Mouse (Mus musculus) left cerebral cortex, postnatal 36 days (tissue): ENCODE measurements around the gene Svopl. TPM values are rescaled to one million over a fixed set of nuclear protein-coding genes. Genes with fewer than 3 reads are reported as not detected.

ENCODE experiments used
- DNase-seq, 2 experiments: peaks; one replicate each; pipeline ENCODE4 v3.0.0; 2021 to 2022; ENCODE audit warnings: low spot score in 2 of 2, mixed read lengths in 1 of 2
- intact Hi-C: fragments of 180-260 bp; cut with DNase I; formaldehyde crosslinking; loops from one replicate; pipeline ENCODE4 v1.15.1; 2025
- total RNA-seq, 2 experiments: library from RNA; stranded (reverse); gene quantifications; 2 replicates each; pipeline ENCODE4 v1.2.3; 2021

The Svopl gene
- not detected for total RNA-seq

DNA sequence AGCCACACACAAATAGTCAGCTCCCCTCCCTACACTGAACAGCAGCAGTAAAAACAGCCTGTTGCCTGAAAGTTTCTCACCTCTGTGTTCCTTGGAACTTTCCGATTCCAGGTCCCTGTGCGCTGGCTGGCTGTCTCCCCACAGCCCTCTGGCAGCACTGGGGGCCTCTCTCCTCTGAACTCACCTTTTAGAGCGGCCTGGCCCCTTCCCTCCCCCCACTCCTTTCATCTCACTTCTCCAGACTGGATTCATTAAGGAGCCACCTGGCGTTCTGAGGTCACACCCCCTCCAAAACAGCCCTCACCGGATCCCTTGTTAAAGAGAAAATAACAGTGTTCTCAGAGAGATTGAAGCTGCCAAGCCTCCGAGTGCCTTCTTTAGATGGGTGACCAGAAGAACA is at the start of gene Svopl:
Gene Svopl, minus strand, starts transcription at position 159 of the 400 bp plus-strand sequence.
- intact Hi-C loops, result no loop called here
- no peak for DNase-seq

DNA sequence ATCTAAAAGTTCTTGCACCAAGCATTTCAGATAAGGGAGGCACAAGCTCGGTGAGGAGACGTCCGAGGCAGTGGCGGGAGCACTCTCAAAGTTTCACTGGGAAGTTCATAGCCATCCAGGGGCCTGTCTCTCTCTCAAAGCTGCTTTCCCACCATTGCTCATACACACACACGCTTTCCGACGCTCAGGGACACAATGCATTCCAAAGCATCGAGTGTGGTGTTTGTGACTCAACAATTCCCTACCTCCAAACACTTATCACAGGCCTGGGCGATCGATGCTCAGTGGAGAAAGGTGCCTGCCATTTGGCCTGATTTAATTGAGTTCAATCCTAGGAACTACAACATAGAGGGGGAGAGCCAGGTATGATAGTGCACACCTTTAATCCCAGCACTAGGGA is 47.9 kb upstream of the Svopl start:
- intact Hi-C loops, result no loop called here

DNA sequence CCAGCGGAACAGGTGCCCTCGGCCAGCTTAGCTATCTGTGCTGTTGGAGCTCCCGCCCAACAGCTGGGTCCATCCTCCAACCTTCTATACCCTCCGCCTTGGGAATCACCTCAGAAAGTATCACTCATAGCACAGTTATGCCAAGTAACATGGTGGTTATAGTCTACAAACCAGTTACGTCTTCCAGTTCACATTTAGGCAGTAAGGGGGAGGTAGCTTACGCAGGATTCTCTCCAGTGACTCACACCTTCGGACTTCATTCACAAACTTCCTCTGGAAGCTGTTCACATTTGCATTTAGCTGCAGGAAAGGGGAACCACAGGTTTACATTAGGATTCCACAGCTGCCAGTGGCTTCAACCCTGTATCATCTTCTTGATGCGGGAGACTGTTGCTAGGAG is 45.7 kb upstream of the Svopl start:
- no peak for DNase-seq
- intact Hi-C loops, result no loop called here

More for the DNA sequence above, 47.9 kb upstream of the Svopl start:
- DNase-seq, result no peak

DNA sequence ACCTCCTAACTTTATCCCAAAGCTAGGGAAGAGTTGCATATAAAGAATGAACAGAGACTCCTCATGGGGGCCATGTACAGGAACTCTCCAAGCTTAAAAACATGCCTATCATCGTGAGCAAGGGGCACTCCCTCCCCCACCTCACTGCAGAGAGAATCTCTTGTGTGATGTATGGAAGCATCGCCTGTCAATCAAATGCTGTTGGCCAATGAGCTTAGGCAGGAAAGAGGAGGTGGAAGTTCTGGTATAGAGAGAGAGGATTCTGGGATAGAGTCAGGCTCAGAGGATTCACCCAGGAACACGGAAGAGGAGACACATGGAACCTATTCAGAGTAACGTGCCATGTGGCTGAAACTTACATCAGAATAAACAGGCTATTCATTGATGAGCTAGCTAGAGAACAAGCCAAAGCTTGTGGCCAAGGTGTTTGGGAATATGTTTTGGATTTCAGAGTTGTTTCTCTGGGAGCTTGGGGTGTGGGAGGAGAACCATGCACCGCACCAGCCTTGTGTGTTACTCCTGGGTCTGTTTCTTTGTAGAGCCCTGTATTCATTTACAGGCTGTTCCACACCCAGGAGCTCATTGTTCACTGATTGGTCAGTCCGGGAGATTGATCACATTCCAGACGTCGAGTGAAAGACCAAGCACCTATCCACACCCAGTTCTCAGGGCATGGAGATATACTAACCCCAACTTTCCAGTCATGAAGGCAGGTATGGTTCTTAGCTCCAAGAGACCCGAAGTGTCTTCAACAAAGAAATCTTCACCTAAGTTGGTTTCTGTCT is 40.6 kb upstream of the Svopl start:
- intact Hi-C loops, result no loop called here

DNA sequence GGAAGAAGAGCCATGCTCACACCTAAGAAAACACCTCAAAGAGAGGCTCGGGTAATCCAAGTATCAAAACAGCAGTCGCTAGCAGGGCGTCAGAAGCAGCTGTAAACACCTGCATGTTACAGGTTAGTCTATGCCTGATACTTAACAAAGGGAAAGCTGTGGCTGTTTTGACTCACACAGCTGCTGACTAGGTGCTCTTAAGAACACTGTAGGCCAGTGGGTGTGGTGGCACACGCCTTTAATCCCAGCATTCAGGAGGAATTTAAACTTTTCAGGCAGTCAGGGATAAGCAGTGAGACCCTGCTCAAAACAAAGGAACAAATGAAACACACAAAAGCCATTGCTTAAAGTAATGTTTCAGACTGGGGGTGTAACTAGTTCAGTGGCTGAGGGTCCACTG is 36.4 kb upstream of the Svopl start:
- intact Hi-C loops, result no loop called here
- no peak for DNase-seq

More for the DNA sequence above, 40.6 kb upstream of the Svopl start:
- DNase-seq, result no peak

DNA sequence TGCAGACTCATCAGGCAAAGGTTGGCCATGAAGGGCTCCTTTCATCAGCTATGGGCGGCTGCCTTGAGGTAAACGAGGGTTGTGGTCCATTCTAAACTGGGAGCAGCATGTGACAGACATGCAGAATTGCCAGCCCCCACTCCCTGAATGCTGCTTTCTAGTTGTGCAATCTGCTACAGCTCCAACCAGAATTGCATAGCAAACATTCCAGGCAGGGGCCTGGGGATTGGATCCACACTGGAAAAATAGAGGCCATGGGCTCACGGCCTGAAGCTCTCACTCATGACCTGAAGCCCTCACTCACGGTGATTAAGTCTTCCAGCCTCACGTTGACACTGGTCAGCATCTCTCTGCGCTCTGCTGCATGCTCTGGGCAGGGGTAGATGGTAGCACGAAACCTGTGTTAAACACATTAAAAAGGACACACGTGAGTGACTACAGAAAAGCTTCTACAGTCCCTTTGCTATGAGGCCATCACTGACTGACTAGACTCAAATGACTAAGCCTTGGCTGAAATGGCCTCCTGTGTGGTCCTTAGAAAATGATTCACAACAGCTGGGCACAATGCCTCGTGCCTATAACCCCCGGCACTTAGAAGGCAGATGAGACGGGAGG is 35.0 kb upstream of the Svopl start:
- DNase-seq, result no peak
- intact Hi-C loops, result no loop called here

DNA sequence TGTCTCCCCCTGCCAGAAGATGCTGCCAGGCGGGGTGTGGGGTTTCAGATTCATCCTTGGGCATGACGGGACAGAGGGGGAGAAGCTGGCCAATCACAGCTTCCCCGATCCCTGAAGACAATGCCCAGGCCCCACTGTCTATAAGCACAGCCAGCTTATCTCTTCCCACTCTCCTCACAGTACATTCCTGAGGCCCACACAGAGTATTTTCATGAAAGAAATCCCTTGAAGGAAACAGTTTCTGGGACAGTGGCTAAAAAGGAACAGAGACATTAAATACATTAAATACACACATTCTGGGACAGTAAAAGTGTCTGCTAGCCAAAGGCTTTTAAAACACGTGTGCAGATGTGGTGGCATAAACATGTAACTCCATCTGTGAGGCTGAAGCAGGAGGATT is 33.6 kb upstream of the Svopl start:
- DNase-seq, result peak in 1 of 2 experiments; percentile 18
- intact Hi-C loops, result no loop called here

DNA sequence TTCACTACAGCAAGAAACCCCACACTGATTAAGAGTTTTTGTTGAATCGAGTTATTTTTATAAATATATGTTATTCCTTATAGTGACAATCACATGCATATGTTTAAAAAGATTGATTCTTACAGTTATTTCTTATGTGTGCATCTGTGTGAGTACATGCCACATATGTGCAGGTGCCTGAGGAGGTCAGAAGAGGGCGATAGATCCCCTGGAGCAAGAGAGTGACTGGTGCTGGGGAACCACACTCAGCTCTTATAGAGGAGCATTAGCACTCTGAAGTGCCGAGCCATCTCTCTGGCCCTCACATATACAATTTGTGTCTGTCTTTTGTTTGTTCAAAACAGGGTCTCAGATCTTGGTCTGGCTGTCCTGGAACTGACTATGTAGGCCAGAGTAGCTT is 26.8 kb upstream of the Svopl start:
- DNase-seq, result no peak
- intact Hi-C loops, result no loop called here

DNA sequence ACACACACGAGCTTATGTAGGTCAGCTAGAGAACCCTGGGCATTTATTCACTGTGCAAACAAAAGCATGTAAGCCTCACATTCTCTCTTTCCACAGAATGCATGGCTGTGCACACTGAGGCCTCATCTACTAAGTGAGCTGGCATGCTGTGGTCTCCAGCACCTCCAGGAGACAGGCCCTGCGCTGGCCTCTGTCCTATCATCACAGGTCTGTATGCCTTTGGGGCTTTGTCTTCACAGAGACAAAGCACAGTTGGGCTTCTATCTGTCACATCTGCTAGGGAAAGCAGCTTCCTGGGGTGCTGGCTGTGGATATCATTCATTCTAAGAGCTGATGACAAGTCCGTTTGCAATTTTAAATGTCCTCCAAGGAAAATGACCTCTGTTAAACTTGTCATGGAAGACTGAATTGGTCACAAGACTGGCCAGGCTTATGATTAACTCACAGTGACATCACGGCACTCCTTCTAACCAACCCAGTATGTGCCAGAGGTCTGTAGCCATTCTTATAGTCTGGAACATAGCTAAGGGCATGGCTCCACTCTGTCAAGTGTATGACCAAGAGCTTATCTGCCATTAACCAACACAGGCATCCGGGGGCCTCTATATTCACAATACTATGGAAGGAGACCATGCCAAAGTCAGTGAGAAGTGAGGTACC is 25.5 kb upstream of the Svopl start:
- DNase-seq, result no peak
- intact Hi-C loops, result no loop called here

DNA sequence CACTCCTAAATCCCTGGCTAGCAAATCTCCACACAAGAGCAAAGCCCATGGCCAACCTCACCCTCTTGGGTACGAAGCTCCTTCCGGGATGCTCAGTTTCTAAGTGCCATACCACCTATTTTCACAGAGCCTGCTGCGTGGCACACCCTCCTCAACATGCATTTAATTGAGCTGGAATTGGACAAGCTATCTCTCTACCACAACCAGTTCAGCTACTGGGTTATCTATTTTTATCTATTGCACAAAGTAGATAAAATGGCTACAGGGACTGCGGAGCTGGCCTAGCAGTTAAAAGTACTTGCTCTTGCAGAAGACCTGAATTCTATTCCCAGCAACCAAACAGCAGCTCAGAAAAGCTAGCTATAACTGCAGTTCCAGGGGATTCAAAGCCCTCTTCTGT is 24.5 kb upstream of the Svopl start:
- intact Hi-C loops, result no loop called here
- DNase-seq, result no peak

DNA sequence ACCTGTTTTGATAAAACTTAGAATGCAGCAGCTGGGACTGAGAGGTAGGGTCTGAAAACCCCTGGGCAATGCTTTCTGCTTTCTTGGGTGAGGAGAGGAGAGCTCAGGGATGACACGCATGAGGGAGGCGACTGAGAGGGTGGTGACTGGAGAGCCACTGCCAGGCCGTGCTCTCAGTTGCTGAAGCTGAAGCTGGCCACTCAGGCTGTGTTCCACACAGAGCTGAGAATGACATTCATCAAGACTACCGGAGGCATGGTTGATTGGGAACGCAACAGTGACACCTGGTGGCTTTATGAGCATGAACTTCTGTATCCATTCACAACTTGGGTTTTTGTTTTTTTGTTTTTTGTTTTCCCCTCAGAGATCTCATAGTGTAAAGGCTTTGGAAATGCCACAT is 19.4 kb upstream of the Svopl start:
- intact Hi-C loops, result loop anchor here (1.0 to 10.0 kb wide), 4 partner anchors 59 to 604 kb away; partner anchors contain the start of gene Trim24
- peak; percentile 45 to 63 for DNase-seq

DNA sequence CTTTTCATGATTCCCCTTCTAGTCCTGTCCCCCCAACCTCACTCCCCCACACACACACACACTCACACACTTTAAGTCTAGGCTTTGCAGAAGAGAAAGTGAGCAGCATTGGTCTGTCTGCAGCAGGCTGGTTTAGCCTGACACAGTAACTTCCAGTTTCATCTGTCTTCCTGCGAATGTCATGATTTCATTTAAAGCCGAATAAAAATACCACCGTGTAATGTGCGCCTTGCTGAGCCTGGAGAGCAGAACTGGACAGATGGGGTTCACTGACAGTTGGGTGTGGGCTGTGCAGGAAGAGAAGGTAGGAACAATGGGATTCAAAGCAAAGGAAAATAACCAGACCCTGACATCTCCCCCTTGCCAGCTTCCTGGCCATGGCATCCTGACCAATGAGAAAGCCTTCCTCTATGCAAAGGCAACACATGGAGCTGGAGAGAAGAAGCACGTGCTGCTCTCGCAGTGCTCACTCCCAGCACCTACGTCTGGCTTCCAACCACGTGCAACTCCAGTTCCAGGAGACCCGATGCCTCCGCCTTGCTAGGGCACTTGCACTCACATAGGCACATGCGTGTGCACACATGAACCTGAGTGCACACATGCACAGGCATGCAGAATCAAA is 18.8 kb upstream of the Svopl start:
- intact Hi-C loops, result loop anchor here (1.0 to 10.0 kb wide), 4 partner anchors 58 to 603 kb away; partner anchors contain the start of gene Trim24
- peak; percentile 57 to 58 for DNase-seq

DNA sequence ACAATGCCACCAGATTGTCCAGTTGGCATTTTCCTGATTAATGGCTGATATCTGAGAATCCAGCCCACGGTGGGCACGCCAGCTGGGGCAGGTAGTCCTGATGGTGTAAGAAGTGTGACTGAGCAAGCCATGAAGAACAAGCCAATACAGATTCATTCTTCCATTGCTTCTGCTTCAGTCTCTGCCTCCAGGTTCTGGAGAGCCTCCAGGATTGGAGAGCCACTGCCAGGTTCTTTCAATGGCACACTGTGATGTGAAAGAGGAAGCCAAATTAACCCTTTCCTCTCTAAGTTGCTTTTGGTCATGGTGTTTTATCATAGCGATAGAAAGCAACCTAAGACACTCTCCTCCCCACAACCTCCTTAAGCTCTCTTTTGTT is 18.3 kb upstream of the Svopl start:
- DNase-seq, result peak; percentile 58 to 61
- intact Hi-C loops, result loop anchor here (5.0 to 10.0 kb wide), 3 partner anchors 190 to 603 kb away; partner anchors contain the start of gene Trim24

DNA sequence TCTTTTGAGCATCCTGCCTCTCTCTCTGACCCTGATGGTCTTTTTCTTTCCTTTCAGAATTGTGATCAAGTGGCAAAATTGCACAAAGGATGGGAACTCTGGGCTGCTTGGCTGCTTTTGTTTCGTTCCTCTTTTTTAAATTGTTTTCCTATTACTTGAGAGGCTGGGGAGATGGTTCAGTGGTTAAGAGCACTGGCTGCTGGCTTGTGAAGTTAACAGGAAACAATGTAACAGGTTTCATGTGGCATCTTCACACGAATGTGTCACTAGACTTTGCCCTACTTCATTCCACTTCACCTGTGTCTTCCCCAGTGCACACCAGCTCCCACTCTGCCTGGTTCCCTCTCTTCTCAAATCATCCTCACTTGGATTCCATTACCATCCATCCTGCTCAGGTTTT is 17.8 kb upstream of the Svopl start:
- intact Hi-C loops, result loop anchor here (5.0 to 10.0 kb wide), 3 partner anchors 190 to 602 kb away; partner anchors contain the start of gene Trim24
- no peak for DNase-seq

DNA sequence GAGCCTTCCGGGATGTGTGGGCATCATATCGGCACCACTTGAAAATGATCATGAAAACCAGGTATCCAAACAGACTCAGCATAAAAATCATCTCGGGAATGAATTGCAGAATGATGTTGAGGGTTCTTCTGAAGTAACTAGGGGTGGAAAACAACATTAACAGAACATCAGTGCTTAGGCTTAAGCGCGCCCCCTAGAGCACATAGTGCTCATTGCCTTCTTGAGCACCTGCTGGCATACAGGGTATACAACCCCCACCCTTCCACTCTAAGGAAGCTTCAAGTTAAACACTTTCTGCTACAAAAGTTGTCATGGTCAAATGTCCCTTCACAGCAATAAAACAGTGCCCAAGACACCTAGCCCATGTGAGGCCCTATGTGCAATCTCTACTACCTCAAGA is 12.0 kb upstream of the Svopl start:
- DNase-seq, result no peak
- intact Hi-C loops, result no loop called here

DNA sequence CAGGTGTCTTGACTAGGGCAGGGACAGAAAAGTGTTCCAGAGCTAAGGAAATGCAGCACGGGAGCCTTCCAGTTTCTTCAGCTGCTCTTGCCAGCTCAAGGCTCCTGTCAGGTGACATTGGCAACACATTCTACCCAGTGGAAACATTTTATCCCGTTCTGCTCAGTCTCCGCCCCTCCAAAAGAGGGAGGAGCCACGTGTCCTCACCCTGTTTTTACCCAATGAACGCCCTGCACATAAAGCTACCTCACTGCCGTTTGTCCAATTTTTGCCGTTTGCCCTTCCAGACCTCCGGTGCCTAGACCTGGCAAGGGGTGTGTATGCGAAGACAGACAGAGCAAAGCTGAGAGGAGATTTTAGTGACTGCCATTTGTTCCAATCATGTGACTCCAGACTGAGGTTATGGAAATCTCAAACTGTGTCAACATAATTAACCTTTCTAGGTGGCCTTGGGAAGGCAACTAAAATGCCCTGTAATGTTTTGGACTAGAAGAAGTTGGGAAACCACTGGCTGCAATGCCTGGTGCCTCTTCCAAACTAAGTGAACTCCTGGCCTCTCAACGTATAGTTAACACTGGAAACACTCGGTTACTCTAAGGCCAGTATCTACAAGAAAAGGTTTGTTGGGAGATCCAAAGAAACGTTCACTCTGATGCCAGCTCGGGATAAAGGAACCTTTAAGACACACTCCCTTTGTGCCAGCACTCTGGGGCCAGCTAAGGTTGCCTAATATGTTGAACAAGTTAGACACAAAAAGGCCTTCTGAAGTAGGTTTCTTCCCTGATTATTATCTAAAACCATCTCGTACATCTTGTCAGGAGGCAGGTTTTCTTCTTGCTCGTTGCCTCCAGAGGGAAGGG is 8.9 kb upstream of the Svopl start:
- no peak for DNase-seq
- intact Hi-C loops, result no loop called here

DNA sequence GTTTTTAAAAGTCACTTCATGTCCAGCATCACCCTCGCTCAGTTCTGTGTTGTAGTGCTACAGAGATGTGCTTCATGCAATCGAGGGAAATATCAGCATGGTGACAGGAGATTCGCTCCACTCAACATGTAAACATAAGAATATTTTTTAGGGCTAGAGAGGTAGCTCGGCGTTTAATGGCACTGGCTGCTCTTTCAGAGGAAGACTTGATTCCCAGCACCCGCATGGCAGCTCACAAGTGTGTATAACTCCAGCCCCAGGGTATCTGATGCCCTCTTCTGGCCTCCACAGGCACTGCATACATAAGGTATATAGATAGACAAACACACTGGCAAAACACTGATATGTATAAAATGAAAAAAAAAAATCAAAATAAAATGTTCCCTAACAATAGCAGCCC is 2.8 kb upstream of the Svopl start:
- DNase-seq, result no peak
- intact Hi-C loops, result no loop called here

DNA sequence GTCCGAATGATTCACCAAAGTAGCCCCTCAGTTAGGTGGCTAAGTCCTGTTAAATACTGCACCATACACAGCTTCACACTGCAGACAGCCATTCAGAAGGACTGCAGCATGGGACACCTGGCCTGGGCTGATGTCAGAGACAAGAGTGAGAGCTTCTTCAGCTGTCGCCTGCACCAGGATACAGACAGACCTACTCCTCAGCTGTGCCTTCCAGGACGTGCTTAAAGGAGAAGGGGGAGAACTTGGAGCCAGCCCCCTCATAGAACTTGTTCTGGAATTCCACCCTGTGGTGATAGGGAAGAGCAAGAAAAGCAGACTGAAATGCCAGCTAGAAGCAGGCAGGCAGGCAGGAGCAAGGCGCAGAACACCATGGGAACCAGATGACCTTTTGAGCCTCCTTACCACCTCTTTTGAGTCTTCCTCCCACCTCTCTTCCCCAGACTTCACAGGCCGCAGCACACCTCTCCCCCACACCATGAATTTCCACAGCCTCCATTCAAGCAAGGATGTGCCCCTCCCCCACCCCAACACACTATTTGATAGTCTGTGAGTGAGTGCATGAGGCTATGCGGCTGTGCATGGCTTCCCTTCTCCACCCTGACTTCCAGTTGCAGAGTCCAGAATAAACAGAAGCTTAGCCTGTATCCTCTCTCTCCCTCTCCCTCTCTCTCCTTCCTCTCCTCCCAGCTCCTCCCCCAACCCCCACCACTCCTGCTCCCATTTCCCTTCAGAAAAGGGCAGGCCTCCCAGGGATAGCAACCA is 2.2 kb upstream of the Svopl start:
- no peak for DNase-seq
- intact Hi-C loops, result no loop called here

DNA sequence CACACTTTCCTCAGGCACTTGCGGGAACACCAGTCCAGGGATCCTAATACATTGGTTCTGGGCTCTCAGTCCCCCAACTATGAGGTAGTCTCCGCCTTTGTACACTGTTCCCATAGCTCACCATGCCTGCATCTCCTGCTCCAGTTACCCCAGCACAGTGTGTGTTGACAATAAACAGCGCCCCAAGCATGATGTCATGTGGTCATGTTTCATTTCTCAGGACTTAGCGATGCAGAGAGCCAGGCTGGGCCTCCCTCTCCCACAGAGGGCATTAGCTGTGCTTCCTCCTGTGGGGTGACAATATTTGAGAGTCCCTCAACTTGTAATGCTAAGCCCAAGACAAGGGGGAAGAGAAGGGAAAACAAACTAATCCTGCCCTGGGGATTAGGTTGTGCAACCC is 1.2 kb upstream of the Svopl start:
- intact Hi-C loops, result no loop called here
- no peak for DNase-seq
